Mouse (Mus musculus) liver, embryonic 15.5 days (tissue): ENCODE data around the gene Olfr1057. TPM values are rescaled to one million over a fixed set of nuclear protein-coding genes. Genes with fewer than 3 reads are reported as not detected.

ENCODE experiments used
- polyA plus RNA-seq: library from polyadenylated mRNA; unstranded; fragments of >200 nt; fragmentation: Nextera tagmentation; extraction: Ambion mirVana; gene quantifications from 2 replicates; pipeline ENCODE4 v1.2.1, GENCODE M21; 2015

Olfr1057 gene
- polyA plus RNA-seq, 1 experiment from 2014 or later: not detected

Other genes starting within 250 kb of the Olfr1057 start
- gene Olfr1039, start 242.5 kb downstream of the Olfr1057 start, polyA plus RNA-seq: not detected in 2 replicates
- gene Olfr1040, start 231.7 kb downstream of the Olfr1057 start, polyA plus RNA-seq: not detected in 2 replicates
- not detected in 2 replicates for gene Olfr1042, start 216.6 kb downstream of the Olfr1057 start, polyA plus RNA-seq
- gene Olfr1043, start 210.9 kb downstream of the Olfr1057 start, polyA plus RNA-seq: not detected in 2 replicates
- gene Olfr1044, start 200.6 kb downstream of the Olfr1057 start, polyA plus RNA-seq: not detected in 2 replicates
- not detected in 2 replicates for gene Olfr52, start 192.7 kb downstream of the Olfr1057 start, polyA plus RNA-seq
- gene Olfr1045, start 175.4 kb downstream of the Olfr1057 start, polyA plus RNA-seq: not detected in 2 replicates
- gene Olfr1046, start 159.1 kb downstream of the Olfr1057 start, polyA plus RNA-seq: not detected in 2 replicates
- gene Olfr1047, start 147.0 kb downstream of the Olfr1057 start, polyA plus RNA-seq: not detected in 2 replicates
- gene Olfr1048, start 138.1 kb downstream of the Olfr1057 start, polyA plus RNA-seq: not detected in 2 replicates
- gene Olfr1049, start 120.1 kb downstream of the Olfr1057 start, polyA plus RNA-seq: not detected in 2 replicates
- not detected in 2 replicates for gene Olfr1051, start 99.3 kb downstream of the Olfr1057 start, polyA plus RNA-seq
- not detected in 2 replicates for gene Olfr1052, start 85.9 kb downstream of the Olfr1057 start, polyA plus RNA-seq
- not detected in 2 replicates for gene Olfr1053, start 63.1 kb downstream of the Olfr1057 start, polyA plus RNA-seq
- gene Olfr1054, start 43.0 kb downstream of the Olfr1057 start, polyA plus RNA-seq: not detected in 2 replicates
- gene Olfr1055, start 28.1 kb downstream of the Olfr1057 start, polyA plus RNA-seq: not detected in 2 replicates
- not detected in 2 replicates for gene Olfr1056, start 15.9 kb downstream of the Olfr1057 start, polyA plus RNA-seq
- not detected in 2 replicates for gene Olfr1058, start 10.2 kb upstream of the Olfr1057 start, polyA plus RNA-seq
- not detected in 2 replicates for gene Olfr1061, start 35.7 kb upstream of the Olfr1057 start, polyA plus RNA-seq
- not detected in 2 replicates for gene Olfr1062, start 48.4 kb upstream of the Olfr1057 start, polyA plus RNA-seq
- not detected in 2 replicates for gene Olfr1065, start 72.2 kb upstream of the Olfr1057 start, polyA plus RNA-seq
- gene Olfr1066, start 77.9 kb upstream of the Olfr1057 start, polyA plus RNA-seq: not detected in 2 replicates
- gene Olfr228, start 109.0 kb upstream of the Olfr1057 start, polyA plus RNA-seq: not detected in 2 replicates
- not detected in 2 replicates for gene Olfr1076, start 130.1 kb upstream of the Olfr1057 start, polyA plus RNA-seq
- not detected in 2 replicates for gene Olfr1079, start 164.1 kb upstream of the Olfr1057 start, polyA plus RNA-seq
- not detected in 2 replicates for gene Olfr1080, start 179.8 kb upstream of the Olfr1057 start, polyA plus RNA-seq
- not detected in 2 replicates for gene Olfr1082, start 220.6 kb upstream of the Olfr1057 start, polyA plus RNA-seq